Mouse (Mus musculus): ENCODE results near the gene Cops2. TPM values are rescaled to one million over a fixed set of nuclear protein-coding genes. Genes with fewer than 3 reads are reported as not detected.
A peak's percentile ranks its signal among the peaks of the same experiment; 100 is the strongest.

Gene Cops2
- total RNA-seq, 2 experiments from 2014 or later = 99.4 to 107 TPM

DNA sequence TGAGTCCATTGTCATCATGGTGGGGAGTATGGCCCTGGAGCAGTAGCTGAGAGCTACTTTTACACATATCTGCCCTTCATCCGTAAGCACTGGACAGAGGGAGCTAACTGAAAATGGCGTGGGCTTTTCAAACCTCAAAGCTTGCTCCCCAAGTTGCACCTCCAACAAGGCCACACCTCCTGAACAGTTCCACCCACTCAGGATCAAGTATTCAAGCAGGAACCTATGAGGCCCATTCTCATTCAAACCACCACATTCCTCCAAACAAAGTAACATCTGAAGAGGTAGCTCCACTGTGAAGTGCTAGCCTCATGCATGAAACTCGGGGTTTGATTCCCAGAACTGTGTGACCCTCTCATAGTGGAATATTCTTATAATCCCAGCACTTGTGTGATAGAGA is 9.4 kb upstream of the Cops2 start:
- intact Hi-C loops (cut with DNase I) = no loop called here
- Histone ChIP-seq H3K27ac (no peak overlapping the region), H3K4me3 (no peak overlapping the region)
- no peak for TF ChIP-seq CTCF (IDR thresholded peaks at IDR 0.05)
- DNase-seq (ENCODE audit: extremely low spot score in 1 of 2, low spot score in 2 of 2) = no peak

DNA sequence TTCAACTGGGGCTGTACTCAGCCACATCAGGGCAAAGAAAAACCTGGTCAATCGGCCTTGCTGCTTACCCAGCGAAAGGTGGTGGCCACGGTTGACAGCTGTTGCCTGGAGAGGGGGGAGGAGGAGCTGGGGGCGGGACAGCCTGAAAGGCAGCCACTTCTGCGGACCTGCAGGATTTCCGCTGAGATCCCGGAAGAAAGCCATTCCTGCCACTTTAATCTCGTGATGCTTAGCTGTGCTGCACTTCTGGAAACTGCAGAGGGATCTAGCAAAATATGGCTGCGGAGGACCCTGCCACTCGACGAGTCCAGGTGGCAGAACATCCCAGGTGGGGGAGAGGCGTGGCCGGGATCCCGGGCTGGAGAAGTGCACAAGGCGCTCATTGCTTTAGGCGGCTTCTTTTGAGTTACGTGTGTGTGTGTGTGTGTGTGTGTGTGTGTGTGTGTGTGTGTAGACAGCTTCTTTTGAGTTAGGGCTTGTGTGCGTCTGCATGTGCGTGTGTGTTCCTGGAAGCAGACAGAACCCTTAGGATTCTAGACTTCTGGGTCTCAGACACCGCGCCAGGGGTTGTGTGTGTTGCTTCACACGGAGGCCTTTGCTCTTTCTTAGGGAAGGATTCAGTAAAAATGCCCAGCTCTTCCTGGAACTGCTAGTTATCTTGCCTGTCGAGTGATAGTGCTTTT is 7.3 kb upstream of the Cops2 start:
- no peak for TF ChIP-seq CTCF (IDR thresholded peaks at IDR 0.05)
- no peak overlapping the region for H3K27ac ChIP-seq
- peak overlapping the region; percentile 63 for H3K4me3 ChIP-seq
- peak; percentile 35 to 43 for DNase-seq (ENCODE audit: extremely low spot score in 1 of 2, low spot score in 2 of 2)
- intact Hi-C loops (cut with DNase I) = no loop called here

DNA sequence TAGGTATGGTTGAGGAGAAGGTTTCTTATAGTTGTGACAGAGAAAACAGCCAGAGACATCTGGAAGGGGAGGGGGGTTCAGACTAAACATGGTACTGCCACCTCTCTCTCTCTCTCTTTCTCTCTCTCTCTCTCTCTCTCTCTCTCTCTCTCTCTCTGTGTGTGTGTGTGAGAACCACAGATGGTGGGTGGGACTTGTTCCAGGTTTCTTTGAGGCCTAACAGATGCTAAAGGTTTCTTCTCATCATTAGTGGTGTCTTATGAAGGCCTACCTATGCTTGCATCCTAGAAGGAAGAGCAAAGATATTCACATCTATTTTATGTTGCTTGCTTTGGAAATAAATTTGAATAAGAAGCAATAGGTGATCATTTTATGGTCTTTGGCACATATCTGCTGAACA is 6.6 kb upstream of the Cops2 start:
- Histone ChIP-seq H3K27ac (no peak overlapping the region), H3K4me3 (peak overlapping the region; percentile 63)
- TF ChIP-seq CTCF (IDR thresholded peaks at IDR 0.05) = no peak
- intact Hi-C loops (cut with DNase I) = no loop called here
- no peak for DNase-seq (ENCODE audit: extremely low spot score in 1 of 2, low spot score in 2 of 2)

DNA sequence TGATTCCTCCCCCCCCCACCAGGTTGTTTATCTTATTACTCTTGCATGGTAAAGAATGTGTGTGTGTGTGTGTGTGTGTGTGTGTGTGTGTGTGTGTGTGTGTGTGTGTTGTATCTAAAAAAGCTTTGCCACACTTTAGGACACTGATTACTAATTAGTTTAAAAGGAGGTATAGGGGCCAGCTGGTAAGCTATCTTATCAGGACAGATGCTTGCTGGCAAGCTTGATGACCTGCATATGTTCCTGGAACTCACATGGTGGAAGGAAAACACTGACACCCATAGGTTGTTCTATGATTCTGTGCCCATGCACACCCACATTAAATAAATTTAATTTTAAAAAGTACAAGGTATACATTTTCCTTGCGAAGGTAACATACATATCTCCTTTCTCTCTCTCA is 5.6 kb upstream of the Cops2 start:
- Histone ChIP-seq H3K4me3 (no peak overlapping the region), H3K27ac (no peak overlapping the region)
- intact Hi-C loops (cut with DNase I) = no loop called here
- TF ChIP-seq CTCF (IDR thresholded peaks at IDR 0.05) = no peak
- no peak for DNase-seq (ENCODE audit: extremely low spot score in 1 of 2, low spot score in 2 of 2)

DNA sequence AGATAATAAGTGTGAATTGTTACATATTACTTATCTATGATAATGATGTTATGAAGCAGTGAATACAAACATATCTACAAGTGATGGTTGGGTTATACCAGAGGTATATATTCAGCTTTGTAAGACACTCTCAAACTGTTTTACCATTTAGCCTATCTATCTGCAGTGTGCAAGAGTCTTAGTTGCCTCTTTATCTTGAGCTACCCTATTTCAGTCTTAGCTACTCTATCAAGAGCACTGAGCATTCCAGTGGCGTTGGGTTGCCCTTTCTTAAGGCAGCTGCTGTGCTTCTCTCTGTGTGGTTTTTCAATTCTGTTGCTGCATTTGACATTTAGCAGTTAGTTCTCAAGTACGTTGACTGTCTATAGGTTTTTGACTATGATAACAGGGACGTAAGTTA is 4.9 kb upstream of the Cops2 start:
- Histone ChIP-seq H3K27ac (no peak overlapping the region), H3K4me3 (no peak overlapping the region)
- TF ChIP-seq CTCF (IDR thresholded peaks at IDR 0.05) = no peak
- DNase-seq (ENCODE audit: extremely low spot score in 1 of 2, low spot score in 2 of 2) = no peak
- intact Hi-C loops (cut with DNase I) = no loop called here

DNA sequence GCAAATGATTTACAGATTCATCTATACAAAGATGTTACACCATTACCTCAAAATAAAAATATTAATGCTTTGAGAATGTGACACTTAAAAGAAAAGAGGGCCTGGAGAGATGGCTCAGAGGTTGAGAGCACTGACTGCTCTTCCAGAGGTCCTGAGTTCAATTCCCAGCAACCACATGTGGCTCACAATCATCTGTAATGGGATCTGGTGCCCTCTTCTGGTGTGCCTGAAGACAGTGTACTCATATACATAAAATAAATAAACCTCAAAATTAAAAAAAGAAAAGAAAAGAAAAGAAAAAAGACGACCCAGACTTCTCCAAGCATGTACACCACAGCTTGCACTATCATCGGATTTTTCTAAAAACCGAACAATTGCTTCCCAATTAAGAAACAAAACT is 1.2 kb downstream of the Cops2 start:
- Histone ChIP-seq H3K4me3 (peak overlapping the region; percentile 99), H3K27ac (no peak overlapping the region)
- TF ChIP-seq CTCF (IDR thresholded peaks at IDR 0.05) = peak; percentile 4
- DNase-seq (ENCODE audit: extremely low spot score in 1 of 2, low spot score in 2 of 2) = no peak
- intact Hi-C loops (cut with DNase I) = loop anchor here (2.0 kb wide), 2 partner anchors 75 to 295 kb away; partner anchors contain the start of genes Dtwd1, Fam227b and Secisbp2l

DNA sequence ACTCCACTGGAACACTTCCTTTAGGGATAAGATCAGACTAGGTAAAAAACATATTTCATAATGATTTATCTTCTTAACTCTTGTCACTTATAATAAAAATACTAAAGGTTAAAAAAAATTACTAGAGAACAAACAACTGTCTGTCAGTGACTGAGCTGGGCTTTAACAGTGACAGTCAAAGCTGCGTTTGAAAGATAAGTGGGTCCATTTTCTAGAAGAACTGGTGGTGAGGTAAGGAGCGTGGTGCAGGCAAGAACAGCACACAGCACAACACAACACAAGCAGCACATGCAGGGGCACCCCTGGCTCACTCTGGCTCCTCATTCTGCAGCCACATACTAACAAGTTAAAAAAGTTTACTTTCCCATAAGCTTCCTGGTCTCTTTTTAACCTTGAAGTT is 7.7 kb downstream of the Cops2 start:
- DNase-seq (ENCODE audit: extremely low spot score in 1 of 2, low spot score in 2 of 2) = no peak
- H3K27ac ChIP-seq = no peak overlapping the region
- intact Hi-C loops (cut with DNase I) = no loop called here
- no peak for TF ChIP-seq CTCF (IDR thresholded peaks at IDR 0.05)
- H3K4me3 ChIP-seq = no peak overlapping the region

DNA sequence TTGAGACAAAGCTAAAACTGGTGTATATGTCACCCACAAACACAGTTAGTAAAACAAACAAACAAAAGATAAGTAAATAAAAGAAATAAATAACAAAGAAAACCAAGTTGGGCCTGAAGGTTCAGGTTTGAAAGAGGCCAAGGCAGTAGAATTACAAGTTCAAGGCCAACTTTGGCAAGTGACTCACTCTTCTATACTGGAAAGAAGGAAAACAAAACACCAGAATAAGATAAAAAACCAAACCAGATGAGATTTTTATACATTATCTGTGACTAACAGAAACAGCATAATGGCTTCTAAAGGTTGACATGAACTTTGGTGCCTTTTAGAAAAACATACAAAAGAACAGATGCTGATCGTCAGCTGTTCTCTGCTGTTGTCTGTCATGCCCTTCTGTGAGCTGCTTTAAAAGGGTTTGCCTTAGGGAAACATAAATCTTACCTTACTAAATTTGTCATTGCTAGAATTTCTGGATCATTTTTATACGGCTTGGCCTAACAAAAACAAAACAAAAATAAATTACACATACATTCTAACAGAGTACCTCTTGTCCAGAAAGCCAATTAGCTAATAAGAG is 20.1 kb downstream of the Cops2 start:
- TF ChIP-seq CTCF (IDR thresholded peaks at IDR 0.05) = no peak
- H3K27ac ChIP-seq = no peak overlapping the region
- no peak for DNase-seq (ENCODE audit: extremely low spot score in 1 of 2, low spot score in 2 of 2)
- H3K4me3 ChIP-seq = no peak overlapping the region
- intact Hi-C loops (cut with DNase I) = no loop called here

DNA sequence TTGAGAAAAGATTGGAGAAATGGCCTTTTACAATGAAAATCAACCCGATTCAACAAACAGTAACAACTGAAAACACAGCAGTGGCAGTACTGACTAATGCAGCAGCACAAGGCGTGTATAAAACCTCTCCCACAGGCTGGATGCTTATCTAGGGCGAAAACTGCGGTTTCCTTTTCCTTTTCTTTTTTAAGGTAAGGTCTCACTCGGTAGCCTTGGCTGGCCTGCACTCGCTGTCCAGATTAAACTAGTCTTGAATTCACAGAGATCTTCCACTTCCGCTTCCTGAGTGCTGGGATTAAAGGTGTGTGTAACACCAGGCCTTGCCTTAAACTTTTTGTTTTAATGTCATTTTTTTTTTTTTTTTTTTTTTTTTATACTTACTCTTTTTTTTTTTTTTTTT is 20.8 kb downstream of the Cops2 start:
- H3K27ac ChIP-seq = no peak overlapping the region
- intact Hi-C loops (cut with DNase I) = no loop called here
- no peak overlapping the region for H3K4me3 ChIP-seq
- TF ChIP-seq CTCF (IDR thresholded peaks at IDR 0.05) = no peak
- DNase-seq (ENCODE audit: extremely low spot score in 1 of 2, low spot score in 2 of 2) = no peak

DNA sequence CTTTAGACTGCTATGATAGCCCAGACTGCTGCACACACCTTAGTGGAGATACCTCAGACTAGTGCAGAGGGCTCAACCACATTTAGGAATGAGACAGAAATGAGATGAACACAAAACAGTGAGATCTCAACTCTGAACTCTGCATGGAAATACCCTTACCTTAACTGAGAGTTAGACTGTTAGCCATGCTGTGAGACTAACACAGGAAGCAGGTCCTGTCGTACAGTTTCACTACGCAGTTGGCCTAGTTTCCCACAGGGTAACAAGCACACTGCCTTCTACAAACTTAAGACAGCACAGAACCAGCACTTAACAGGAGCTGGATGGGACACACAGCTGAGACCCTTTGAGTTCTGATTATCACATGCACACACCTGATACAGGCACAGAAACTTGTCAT is 29.0 kb downstream of the Cops2 start:
- intact Hi-C loops (cut with DNase I) = no loop called here

DNA sequence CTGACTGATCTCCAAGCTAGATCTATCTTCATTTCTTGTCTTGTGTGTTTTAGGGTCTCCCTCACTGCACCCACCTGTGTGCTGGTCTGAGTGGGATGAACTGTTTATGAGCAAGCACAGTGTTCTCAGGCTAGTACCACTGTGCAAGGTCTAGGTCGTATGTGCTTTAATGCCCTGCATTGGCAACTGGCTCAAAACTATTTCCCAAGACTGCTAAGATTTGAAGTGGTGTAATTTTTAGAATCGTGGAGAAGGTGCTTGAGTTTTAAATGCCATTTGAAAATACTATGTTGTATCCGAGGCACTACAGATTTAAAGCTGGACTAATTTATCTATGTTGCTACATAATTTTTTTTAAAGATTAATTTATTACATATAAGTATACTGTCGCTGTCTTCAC is 31.0 kb downstream of the Cops2 start:
- DNase-seq (ENCODE audit: extremely low spot score in 1 of 2, low spot score in 2 of 2) = no peak
- intact Hi-C loops (cut with DNase I) = no loop called here
- no peak overlapping the region for H3K4me3 ChIP-seq
- no peak overlapping the region for H3K27ac ChIP-seq
- no peak for TF ChIP-seq CTCF (IDR thresholded peaks at IDR 0.05)

More for the DNA sequence above, 29.0 kb downstream of the Cops2 start:
- no peak for TF ChIP-seq CTCF (IDR thresholded peaks at IDR 0.05)
- no peak overlapping the region for H3K4me3 ChIP-seq
- H3K27ac ChIP-seq = no peak overlapping the region
- DNase-seq (ENCODE audit: extremely low spot score in 1 of 2, low spot score in 2 of 2) = no peak

DNA sequence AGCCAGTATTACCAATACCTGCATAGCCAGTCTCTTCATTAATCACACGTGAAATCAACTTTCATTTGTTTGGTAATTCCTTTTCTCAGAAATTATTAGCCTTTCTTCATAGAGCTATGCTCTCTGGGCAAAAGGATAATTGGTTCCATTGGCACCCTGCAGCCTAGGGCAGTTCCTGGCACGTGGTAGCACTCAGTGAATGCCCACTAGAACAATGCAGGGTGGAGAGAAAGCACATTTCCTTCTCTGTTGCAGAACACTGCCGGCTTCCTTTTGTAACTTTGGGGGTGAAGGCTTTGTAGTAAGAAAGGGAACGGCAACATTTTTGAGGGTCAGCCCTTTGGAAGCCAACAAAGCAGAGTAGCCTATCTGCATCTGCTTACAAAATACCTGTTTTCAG is 32.7 kb downstream of the Cops2 start:
- Histone ChIP-seq H3K4me3 (no peak overlapping the region), H3K27ac (peak overlapping the region; percentile 28; the same call in 1 of the 2 replicates)
- intact Hi-C loops (cut with DNase I) = no loop called here
- DNase-seq (ENCODE audit: extremely low spot score in 1 of 2, low spot score in 2 of 2) = no peak
- TF ChIP-seq CTCF (IDR thresholded peaks at IDR 0.05) = no peak

DNA sequence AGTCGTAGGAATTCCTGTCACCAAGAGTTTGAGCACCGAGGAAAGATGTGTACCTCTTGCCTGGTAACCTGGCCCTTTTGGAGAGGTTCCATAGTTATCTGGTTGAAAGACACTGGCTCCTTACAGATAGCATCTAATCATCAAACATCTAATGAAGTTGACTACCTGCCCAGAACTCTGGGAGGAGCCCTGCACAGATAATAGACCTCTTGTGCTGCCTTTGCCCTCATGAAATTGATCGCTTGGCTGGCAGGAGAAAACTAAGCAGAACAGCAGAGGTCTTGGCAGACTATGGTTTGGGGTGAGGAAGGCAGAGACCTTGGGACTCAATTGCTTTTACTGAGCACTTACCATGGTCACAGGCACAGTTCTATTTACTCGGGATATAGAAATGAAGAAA is 38.5 kb downstream of the Cops2 start:
- Histone ChIP-seq H3K27ac (no peak overlapping the region), H3K4me3 (no peak overlapping the region)
- no peak for DNase-seq (ENCODE audit: extremely low spot score in 1 of 2, low spot score in 2 of 2)
- no peak for TF ChIP-seq CTCF (IDR thresholded peaks at IDR 0.05)
- intact Hi-C loops (cut with DNase I) = loop anchor here (5.0 kb wide), 2 partner anchors 38 to 148 kb away; partner anchors contain the start of genes Eid1 and Secisbp2l

Data from left cerebral cortex, adult 2 months (tissue).